Mouse (Mus musculus): ENCODE results near the gene Pkd1l2. TPM values are rescaled to one million over a fixed set of nuclear protein-coding genes. Genes with fewer than 3 reads are reported as not detected.

The Pkd1l2 gene
- polyA plus RNA-seq, 1 experiment, result not detected

- TF ChIP-seq POLR2A (IDR thresholded peaks at IDR 0.05; ENCODE audit: low read depth, low read length) (no peak), CTCF (IDR thresholded peaks at IDR 0.05; ENCODE audit: borderline replicate concordance, insufficient read depth, low read length) (no peak)
- Histone ChIP-seq H3K4me1 (ENCODE audit: control insufficient read depth, insufficient read depth, low read length) (no peaks in the 10 kb centered on the region), H3K4me3 (ENCODE audit: insufficient read depth, low read length) (no peak overlapping the region), H3K27ac (ENCODE audit: insufficient read depth, low read length) (no peak overlapping the region)
Observed at GRCm38 (mm10) chr8:117043584-117043983, 38.7 kb downstream of the Pkd1l2 start.

- H3K4me1 ChIP-seq (ENCODE audit: control insufficient read depth, insufficient read depth, low read length), result no peaks in the 10 kb centered on the region
- TF ChIP-seq CTCF (IDR thresholded peaks at IDR 0.05; ENCODE audit: borderline replicate concordance, insufficient read depth, low read length) (no peak), POLR2A (IDR thresholded peaks at IDR 0.05; ENCODE audit: low read depth, low read length) (no peak)
- no peak overlapping the region for H3K4me3 ChIP-seq (ENCODE audit: insufficient read depth, low read length)
- no peak overlapping the region for H3K27ac ChIP-seq (ENCODE audit: insufficient read depth, low read length)
Observed at GRCm38 (mm10) chr8:117039843-117040242, 42.4 kb downstream of the Pkd1l2 start.

GRCm38 (mm10) chr8:117037374-117037935 is 44.8 kb downstream of the Pkd1l2 start:
- no peak overlapping the region for H3K4me3 ChIP-seq (ENCODE audit: insufficient read depth, low read length)

GRCm38 (mm10) chr8:117033393-117033792 is 48.9 kb downstream of the Pkd1l2 start:
- no peak overlapping the region for H3K27ac ChIP-seq (ENCODE audit: insufficient read depth, low read length)
- H3K4me3 ChIP-seq (ENCODE audit: insufficient read depth, low read length), result no peak overlapping the region
- TF ChIP-seq CTCF (IDR thresholded peaks at IDR 0.05; ENCODE audit: borderline replicate concordance, insufficient read depth, low read length) (no peak), POLR2A (IDR thresholded peaks at IDR 0.05; ENCODE audit: low read depth, low read length) (no peak)
- no peaks in the 10 kb centered on the region for H3K4me1 ChIP-seq (ENCODE audit: control insufficient read depth, insufficient read depth, low read length)

More at GRCm38 (mm10) chr8:117037374-117037935, 44.8 kb downstream of the Pkd1l2 start:
- H3K27ac ChIP-seq (ENCODE audit: insufficient read depth, low read length), result no peak overlapping the region
- no peak for TF ChIP-seq CTCF (IDR thresholded peaks at IDR 0.05; ENCODE audit: borderline replicate concordance, insufficient read depth, low read length)
- no peak for TF ChIP-seq POLR2A (IDR thresholded peaks at IDR 0.05; ENCODE audit: low read depth, low read length)
- no peaks in the 10 kb centered on the region for H3K4me1 ChIP-seq (ENCODE audit: control insufficient read depth, insufficient read depth, low read length)

- Histone ChIP-seq H3K4me3 (ENCODE audit: insufficient read depth, low read length) (no peak overlapping the region), H3K4me1 (ENCODE audit: control insufficient read depth, insufficient read depth, low read length) (no peaks in the 10 kb centered on the region), H3K27ac (ENCODE audit: insufficient read depth, low read length) (no peak overlapping the region)
- TF ChIP-seq POLR2A (IDR thresholded peaks at IDR 0.05; ENCODE audit: low read depth, low read length) (no peak), CTCF (IDR thresholded peaks at IDR 0.05; ENCODE audit: borderline replicate concordance, insufficient read depth, low read length) (no peak)
Observed at GRCm38 (mm10) chr8:117032609-117033008, 49.6 kb downstream of the Pkd1l2 start.

GRCm38 (mm10) chr8:117031476-117031875 is 50.8 kb downstream of the Pkd1l2 start:
- no peaks in the 10 kb centered on the region for H3K4me1 ChIP-seq (ENCODE audit: control insufficient read depth, insufficient read depth, low read length)
- TF ChIP-seq POLR2A (IDR thresholded peaks at IDR 0.05; ENCODE audit: low read depth, low read length) (no peak), CTCF (IDR thresholded peaks at IDR 0.05; ENCODE audit: borderline replicate concordance, insufficient read depth, low read length) (no peak)
- no peak overlapping the region for H3K4me3 ChIP-seq (ENCODE audit: insufficient read depth, low read length)
- no peak overlapping the region for H3K27ac ChIP-seq (ENCODE audit: insufficient read depth, low read length)

- H3K27ac ChIP-seq (ENCODE audit: insufficient read depth, low read length), result no peak overlapping the region
- H3K4me3 ChIP-seq (ENCODE audit: insufficient read depth, low read length), result no peak overlapping the region
- no peaks in the 10 kb centered on the region for H3K4me1 ChIP-seq (ENCODE audit: control insufficient read depth, insufficient read depth, low read length)
- no peak for TF ChIP-seq POLR2A (IDR thresholded peaks at IDR 0.05; ENCODE audit: low read depth, low read length)
- TF ChIP-seq CTCF (IDR thresholded peaks at IDR 0.05; ENCODE audit: borderline replicate concordance, insufficient read depth, low read length), result no peak
Observed at GRCm38 (mm10) chr8:117028686-117029085, 53.6 kb downstream of the Pkd1l2 start.

- H3K4me1 ChIP-seq (ENCODE audit: control insufficient read depth, insufficient read depth, low read length), result no peaks in the 10 kb centered on the region
- TF ChIP-seq CTCF (IDR thresholded peaks at IDR 0.05; ENCODE audit: borderline replicate concordance, insufficient read depth, low read length), result no peak
- no peak for TF ChIP-seq POLR2A (IDR thresholded peaks at IDR 0.05; ENCODE audit: low read depth, low read length)
Observed at GRCm38 (mm10) chr8:117027601-117028000, 54.6 kb downstream of the Pkd1l2 start.

GRCm38 (mm10) chr8:117022297-117022993 is 59.8 kb downstream of the Pkd1l2 start:
- Histone ChIP-seq H3K4me3 (ENCODE audit: insufficient read depth, low read length) (no peak overlapping the region), H3K4me1 (ENCODE audit: control insufficient read depth, insufficient read depth, low read length) (no peaks in the 10 kb centered on the region), H3K27ac (ENCODE audit: insufficient read depth, low read length) (no peak overlapping the region)
- TF ChIP-seq POLR2A (IDR thresholded peaks at IDR 0.05; ENCODE audit: low read depth, low read length), result no peak
- no peak for TF ChIP-seq CTCF (IDR thresholded peaks at IDR 0.05; ENCODE audit: borderline replicate concordance, insufficient read depth, low read length)

More at GRCm38 (mm10) chr8:117027601-117028000, 54.6 kb downstream of the Pkd1l2 start:
- no peak overlapping the region for H3K4me3 ChIP-seq (ENCODE audit: insufficient read depth, low read length)
- no peak overlapping the region for H3K27ac ChIP-seq (ENCODE audit: insufficient read depth, low read length)
